Mouse (Mus musculus) myocyte (in vitro differentiated cells): ENCODE results near the gene Tmem88b. TPM values are rescaled to one million over a fixed set of nuclear protein-coding genes. Genes with fewer than 3 reads are reported as not detected.
A peak's percentile ranks its signal among the peaks of the same experiment; 100 is the strongest.

Experiments
- H3K27me3 ChIP-seq: one replicate; pipeline ENCODE4 v1.6.1; 2011; ENCODE audit not compliant: control insufficient read depth, insufficient read depth, insufficient read length
- H3K36me3 ChIP-seq: one replicate; pipeline ENCODE4 v1.6.1; 2011; ENCODE audit not compliant: control insufficient read depth, insufficient read depth
- H3K4me2 ChIP-seq: one replicate; pipeline ENCODE4 v1.6.1; 2011; ENCODE audit warnings: low read depth, control low read depth
- H3K4me3 ChIP-seq: one replicate; pipeline ENCODE4 v1.5.1; 2011; ENCODE audit warnings: mild to moderate bottlenecking, control low read depth, moderate library complexity
- H3K79me2 ChIP-seq: one replicate; pipeline ENCODE4 v1.6.1; 2011; ENCODE audit not compliant: control insufficient read depth, insufficient read depth
- H3ac ChIP-seq: one replicate; pipeline ENCODE4 v1.6.1; 2011; ENCODE audit not compliant: control insufficient read depth, insufficient read length
- CEBPB ChIP-seq: IDR thresholded peaks from 2 replicates; pipeline ENCODE4 v1.6.1; 2011; ENCODE audit warnings: mild to moderate bottlenecking, moderate library complexity; ENCODE audit not compliant: poor library complexity, insufficient read depth, severe bottlenecking
- E2F4 ChIP-seq: IDR thresholded peaks from one replicate; pipeline ENCODE4 v1.6.1; 2011; ENCODE audit warnings: mild to moderate bottlenecking, control low read depth, moderate library complexity; ENCODE audit not compliant: insufficient read depth
- MAX ChIP-seq: IDR thresholded peaks from one replicate; pipeline ENCODE4 v1.6.1; 2011; ENCODE audit warnings: low read depth, mild to moderate bottlenecking, control low read depth
- MYOD1 ChIP-seq, 3 experiments: IDR thresholded peaks; one replicate each; pipeline ENCODE4 v1.6.1; 2011; ENCODE audit warnings: control low read depth in 2 of 3, low read depth in 2 of 3, mild to moderate bottlenecking in 2 of 3, moderate library complexity in 1 of 3; ENCODE audit not compliant: insufficient read length in 2 of 3, control insufficient read depth in 1 of 3
- MYOG ChIP-seq, 3 experiments: IDR thresholded peaks; one replicate each; pipeline ENCODE4 v1.6.1; 2011; ENCODE audit warnings: control low read depth in 2 of 3, low read depth in 2 of 3, mild to moderate bottlenecking in 2 of 3; ENCODE audit not compliant: insufficient read length in 2 of 3, control insufficient read depth in 1 of 3, insufficient read depth in 1 of 3
- POLR2A ChIP-seq: IDR thresholded peaks from one replicate; pipeline ENCODE4 v1.6.1; 2011; ENCODE audit warnings: low read depth, mild to moderate bottlenecking, control low read depth, moderate library complexity; ENCODE audit not compliant: insufficient read length
- POLR2AphosphoS2 ChIP-seq: IDR thresholded peaks from one replicate; pipeline ENCODE4 v1.6.1; 2011; ENCODE audit warnings: low read depth, control low read depth; ENCODE audit not compliant: insufficient read length
- REST ChIP-seq: IDR thresholded peaks from one replicate; pipeline ENCODE4 v1.6.1; 2011; ENCODE audit warnings: mild to moderate bottlenecking, control low read depth, moderate library complexity; ENCODE audit not compliant: insufficient read depth, insufficient read length
- SRF ChIP-seq: IDR thresholded peaks from one replicate; pipeline ENCODE4 v1.6.1; 2011; ENCODE audit warnings: low read depth; ENCODE audit not compliant: control insufficient read depth, insufficient read length
- TCF12 ChIP-seq: IDR thresholded peaks from one replicate; pipeline ENCODE4 v1.6.1; 2011; ENCODE audit warnings: mild to moderate bottlenecking, control low read depth; ENCODE audit not compliant: poor library complexity, insufficient read depth, severe bottlenecking
- TCF3 ChIP-seq: IDR thresholded peaks from one replicate; pipeline ENCODE4 v1.6.1; 2011; ENCODE audit warnings: low read depth, control low read depth; ENCODE audit not compliant: insufficient read length
- USF1 ChIP-seq: IDR thresholded peaks from one replicate; pipeline ENCODE4 v1.6.1; 2011; ENCODE audit warnings: low read depth, mild to moderate bottlenecking, control low read depth, moderate library complexity
- polyA plus RNA-seq: library from polyadenylated mRNA; unstranded; fragments of >200 nt; fragmentation: generic; extraction: Trizol; gene quantifications from one replicate; pipeline ENCODE4 v1.2.1, GENCODE M21; 2012; ENCODE audit warnings: missing spikeins

Gene Tmem88b
- polyA plus RNA-seq, 1 experiment: 0.97 TPM

- Histone ChIP-seq H3K79me2 (peaks cover 2% of the 10 kb centered on the region), H3K36me3 (no peaks in the 10 kb centered on the region), H3K27me3 (no peaks in the 10 kb centered on the region), H3K4me3 (no peak overlapping the region), H3K4me2 (peak overlapping the region; percentile 73), H3ac (no peak overlapping the region)
- TF ChIP-seq POLR2AphosphoS2 (no peak), MYOG (IDR thresholded peaks at IDR 0.05; ENCODE audit: control insufficient read depth in 1 of 3, insufficient read depth in 1 of 3, insufficient read length in 2 of 3, low read depth in 2 of 3) (peak; percentile 67 to 98 (median 97)), MAX (no peak), TCF12 (peak; percentile 97), SRF (no peak), TCF3 (peak; percentile 16), REST (no peak), E2F4 (no peak), MYOD1 (IDR thresholded peaks at IDR 0.05; ENCODE audit: control insufficient read depth in 1 of 3, insufficient read length in 2 of 3, low read depth in 2 of 3) (peak; percentile 85 to 94 (median 91)), POLR2A (peak; percentile 55), USF1 (no peak), CEBPB (no peak)
Measured at GRCm38 (mm10) chr4:155780895-155781294, 4.8 kb downstream of the Tmem88b start.

- Histone ChIP-seq H3K27me3 (no peaks in the 10 kb centered on the region), H3K36me3 (no peaks in the 10 kb centered on the region), H3ac (no peak overlapping the region), H3K4me2 (peak overlapping the region; percentile 60), H3K4me3 (no peak overlapping the region), H3K79me2 (peaks cover 2% of the 10 kb centered on the region)
- TF ChIP-seq REST: no peak
- no peak for TF ChIP-seq USF1
- TF ChIP-seq MYOD1 (IDR thresholded peaks at IDR 0.05; ENCODE audit: control insufficient read depth in 1 of 3, insufficient read length in 2 of 3, low read depth in 2 of 3): peak in 2 of 3 experiments; percentile 40 to 70
- TF ChIP-seq MYOG (IDR thresholded peaks at IDR 0.05; ENCODE audit: control insufficient read depth in 1 of 3, insufficient read depth in 1 of 3, insufficient read length in 2 of 3, low read depth in 2 of 3): peak in 1 of 3 experiments; percentile 25
Measured at GRCm38 (mm10) chr4:155779498-155779897, 6.2 kb downstream of the Tmem88b start.

- no peaks in the 10 kb centered on the region for H3K36me3 ChIP-seq
- peaks cover 1% of the 10 kb centered on the region for H3K79me2 ChIP-seq
- H3K4me3 ChIP-seq: no peak overlapping the region
- TF ChIP-seq REST (no peak), MAX (no peak), POLR2AphosphoS2 (no peak), E2F4 (no peak), MYOG (IDR thresholded peaks at IDR 0.05; ENCODE audit: control insufficient read depth in 1 of 3, insufficient read depth in 1 of 3, insufficient read length in 2 of 3, low read depth in 2 of 3) (no peak), POLR2A (no peak), TCF12 (no peak), USF1 (no peak), CEBPB (no peak)
- H3K27me3 ChIP-seq: no peaks in the 10 kb centered on the region
- no peak overlapping the region for H3K4me2 ChIP-seq
- no peak overlapping the region for H3ac ChIP-seq
Measured at GRCm38 (mm10) chr4:155777816-155778215, 7.9 kb downstream of the Tmem88b start.

GRCm38 (mm10) chr4:155776704-155777335 is 8.9 kb downstream of the Tmem88b start:
- no peaks in the 10 kb centered on the region for H3K36me3 ChIP-seq
- no peak overlapping the region for H3ac ChIP-seq
- no peak overlapping the region for H3K4me3 ChIP-seq
- TF ChIP-seq MAX: no peak
- no peak for TF ChIP-seq MYOG (IDR thresholded peaks at IDR 0.05; ENCODE audit: control insufficient read depth in 1 of 3, insufficient read depth in 1 of 3, insufficient read length in 2 of 3, low read depth in 2 of 3)
- no peak for TF ChIP-seq MYOD1 (IDR thresholded peaks at IDR 0.05; ENCODE audit: control insufficient read depth in 1 of 3, insufficient read length in 2 of 3, low read depth in 2 of 3)
- no peak for TF ChIP-seq E2F4
- H3K4me2 ChIP-seq: peak overlapping the region; percentile 15
- H3K79me2 ChIP-seq: no peaks in the 10 kb centered on the region
- H3K27me3 ChIP-seq: no peaks in the 10 kb centered on the region

GRCm38 (mm10) chr4:155775855-155776254 is 9.8 kb downstream of the Tmem88b start:
- peak overlapping the region; percentile 72 for H3K4me2 ChIP-seq
- H3ac ChIP-seq: no peak overlapping the region
- no peak overlapping the region for H3K4me3 ChIP-seq
- H3K79me2 ChIP-seq: no peaks in the 10 kb centered on the region
- no peak for TF ChIP-seq SRF
- no peak for TF ChIP-seq MYOD1 (IDR thresholded peaks at IDR 0.05; ENCODE audit: control insufficient read depth in 1 of 3, insufficient read length in 2 of 3, low read depth in 2 of 3)
- TF ChIP-seq REST: no peak
- no peak for TF ChIP-seq E2F4
- TF ChIP-seq TCF3: no peak
- TF ChIP-seq MYOG (IDR thresholded peaks at IDR 0.05; ENCODE audit: control insufficient read depth in 1 of 3, insufficient read depth in 1 of 3, insufficient read length in 2 of 3, low read depth in 2 of 3): no peak
- no peak for TF ChIP-seq CEBPB
- no peak for TF ChIP-seq MAX
- TF ChIP-seq POLR2AphosphoS2: no peak
- TF ChIP-seq POLR2A: no peak
- no peak for TF ChIP-seq TCF12
- TF ChIP-seq USF1: no peak
- no peaks in the 10 kb centered on the region for H3K36me3 ChIP-seq
- no peaks in the 10 kb centered on the region for H3K27me3 ChIP-seq
